Mouse (Mus musculus) adrenal gland, adult 8-10 months (tissue): ENCODE results near the gene Dnm1. TPM values are rescaled to one million over a fixed set of nuclear protein-coding genes. Genes with fewer than 3 reads are reported as not detected.
"Not testable (repeated sequence)": the region's sequence is repeated elsewhere in the genome, so short reads cannot be mapped to it uniquely, and the experiment has no call there.

Experiments
- DNase-seq: peaks from one replicate; pipeline ENCODE4 v3.0.0; 2022
- total RNA-seq, 4 experiments: library from RNA; stranded (reverse); gene quantifications; 2 replicates each; pipeline ENCODE4 v1.2.4; 2022

Dnm1 gene
- total RNA-seq, 4 experiments from 2014 or later: 23.2 to 50.0 (median 34.4) TPM

DNA sequence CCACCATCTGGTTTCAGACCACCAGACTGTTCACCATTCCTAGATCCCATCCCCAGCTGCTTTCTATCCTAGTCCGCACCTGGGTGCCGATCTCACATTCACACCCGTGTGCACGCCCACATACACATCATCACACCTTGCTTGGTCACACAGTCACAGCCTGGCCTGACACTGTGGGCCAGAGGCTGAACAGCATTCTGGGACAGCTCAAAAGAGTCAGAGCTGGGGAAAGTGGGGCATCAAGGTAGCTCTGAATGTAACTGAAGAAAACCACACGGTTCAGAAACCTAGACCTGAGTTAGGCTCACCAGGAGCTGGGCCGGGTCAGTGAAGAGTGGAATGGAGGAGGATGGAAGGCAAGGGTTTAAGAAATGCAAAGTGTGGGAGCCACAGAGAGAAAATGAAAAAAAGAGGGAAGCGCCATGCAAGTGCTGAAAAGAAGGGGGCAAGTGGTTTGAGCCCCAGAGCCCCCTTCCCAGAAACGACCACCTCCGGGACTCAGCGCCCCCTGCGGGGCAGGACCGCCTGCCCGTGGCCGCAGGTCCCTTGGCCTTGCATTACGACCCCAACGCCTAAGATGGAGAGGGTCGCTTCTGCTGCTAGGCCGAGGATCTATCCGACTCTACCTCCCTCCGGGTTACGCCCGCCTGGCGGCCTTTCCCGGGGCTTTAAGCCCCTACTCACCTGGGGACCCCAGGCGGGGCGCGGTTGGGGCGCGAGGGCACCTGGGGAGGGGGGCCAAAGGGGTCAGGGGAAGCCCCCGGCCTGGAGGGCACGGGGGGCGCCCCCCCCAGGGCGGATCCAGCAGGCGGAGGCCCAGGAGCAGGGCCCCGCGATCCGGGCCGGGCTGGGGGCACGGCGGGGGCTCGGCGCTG, 41.5 kb downstream of the Dnm1 start:
- DNase-seq: no peak

DNA sequence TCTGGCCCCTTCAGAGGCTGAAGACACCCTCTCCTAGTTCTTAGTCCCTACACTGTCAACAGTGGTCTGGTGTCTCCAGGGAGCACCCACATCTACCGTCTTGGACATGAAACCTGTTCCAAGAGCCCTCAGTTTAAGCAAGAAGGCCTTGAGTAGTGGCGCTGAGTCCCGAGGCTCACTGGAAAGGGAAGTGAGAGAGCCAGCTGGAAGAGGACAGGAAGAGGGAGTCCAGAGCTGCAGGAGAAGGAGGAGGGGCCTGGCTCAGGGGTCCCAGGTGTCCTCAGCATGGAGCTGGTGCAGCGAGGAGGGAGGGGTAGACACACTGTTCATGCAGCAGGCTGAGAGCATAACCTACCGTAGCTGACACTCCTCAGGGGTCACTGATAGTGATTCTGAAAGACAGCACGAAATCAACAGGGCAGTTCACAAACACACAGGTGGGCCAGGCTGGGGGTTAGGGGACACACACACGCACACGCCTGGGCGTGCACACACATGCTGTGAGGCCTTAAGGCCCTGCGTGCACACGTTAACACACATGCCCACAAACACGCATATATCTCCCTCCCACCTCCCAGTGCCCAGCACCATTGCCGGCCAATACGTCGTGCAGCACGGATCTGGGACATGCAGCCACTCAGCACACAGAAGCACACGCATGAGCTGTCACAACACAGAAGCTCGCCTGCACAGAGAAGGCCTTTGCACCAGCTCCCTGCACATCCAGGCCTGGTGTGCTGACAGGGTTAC, 42.9 kb downstream of the Dnm1 start:
- no peak for DNase-seq

DNA sequence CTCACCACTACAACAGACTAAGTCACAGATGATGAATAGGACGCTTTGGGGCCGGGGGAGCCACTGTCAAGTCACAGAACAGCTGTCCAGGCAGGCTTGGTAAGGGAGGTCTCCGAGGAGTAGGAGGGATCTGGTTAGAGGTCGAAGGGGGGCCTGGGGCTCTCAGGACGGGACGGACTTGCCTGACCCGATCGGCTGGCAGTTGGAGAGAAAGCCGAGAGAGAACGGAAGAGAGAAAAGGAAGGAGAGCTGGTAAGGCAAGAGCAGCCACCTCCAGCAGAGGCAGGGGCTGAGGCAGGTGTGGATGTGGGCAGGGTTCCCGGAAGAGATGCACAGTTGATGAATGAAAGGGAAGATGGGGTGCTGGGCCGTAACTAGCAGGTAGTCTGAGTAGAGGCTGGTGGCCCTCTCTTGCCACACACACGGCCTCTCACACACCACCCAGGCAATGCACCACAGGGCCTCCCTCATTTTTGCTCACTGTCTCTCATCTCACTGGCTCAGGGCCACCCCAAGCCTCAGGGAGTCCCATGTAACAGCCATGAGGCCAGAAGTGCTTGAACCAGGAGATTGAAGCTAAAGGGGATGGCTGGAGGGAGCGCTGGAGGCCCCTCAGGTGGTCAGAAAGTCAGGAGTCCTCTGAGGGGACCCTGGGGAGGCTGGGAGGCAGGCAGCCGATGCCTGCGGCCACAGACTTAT, 44.1 kb downstream of the Dnm1 start:
- no peak for DNase-seq

DNA sequence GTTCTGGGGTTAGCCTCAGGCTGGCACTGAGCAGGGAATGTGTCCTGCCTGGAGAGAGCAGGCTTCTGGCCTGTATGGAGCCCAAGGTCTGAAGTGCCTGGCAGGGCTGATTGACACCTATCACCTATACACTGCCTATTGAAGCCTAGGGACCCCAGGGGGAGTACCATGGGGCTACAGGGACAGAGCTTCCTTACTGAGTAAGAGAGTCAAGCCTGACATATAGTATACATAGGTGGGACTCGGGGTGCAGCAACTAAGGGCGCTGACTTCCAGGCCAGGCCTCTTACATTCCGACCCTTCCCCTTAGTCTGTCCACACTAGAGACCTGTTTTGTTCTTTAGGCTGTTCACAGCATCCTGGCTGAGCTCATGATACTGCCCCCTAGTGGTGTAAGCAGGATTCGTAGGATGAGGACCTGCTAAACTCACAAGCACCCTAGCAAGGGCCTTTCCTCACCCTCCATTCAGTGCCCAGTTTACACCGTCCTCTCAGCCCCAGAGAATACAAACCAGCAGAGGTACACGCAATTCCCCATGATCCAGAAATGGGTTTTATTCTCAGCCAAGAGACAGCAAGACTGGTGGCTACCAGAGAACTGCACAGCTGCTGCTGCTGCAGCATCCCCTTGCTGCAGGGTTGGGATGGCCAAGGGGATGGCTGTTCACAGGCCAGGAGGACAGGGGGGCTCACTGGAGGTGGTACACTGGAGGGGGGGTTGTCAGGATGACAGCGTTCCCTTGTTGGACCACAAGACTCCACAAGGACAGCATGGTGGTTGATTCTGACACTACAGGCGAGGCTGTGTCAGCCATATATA, 45.0 kb downstream of the Dnm1 start:
- DNase-seq: no peak

DNA sequence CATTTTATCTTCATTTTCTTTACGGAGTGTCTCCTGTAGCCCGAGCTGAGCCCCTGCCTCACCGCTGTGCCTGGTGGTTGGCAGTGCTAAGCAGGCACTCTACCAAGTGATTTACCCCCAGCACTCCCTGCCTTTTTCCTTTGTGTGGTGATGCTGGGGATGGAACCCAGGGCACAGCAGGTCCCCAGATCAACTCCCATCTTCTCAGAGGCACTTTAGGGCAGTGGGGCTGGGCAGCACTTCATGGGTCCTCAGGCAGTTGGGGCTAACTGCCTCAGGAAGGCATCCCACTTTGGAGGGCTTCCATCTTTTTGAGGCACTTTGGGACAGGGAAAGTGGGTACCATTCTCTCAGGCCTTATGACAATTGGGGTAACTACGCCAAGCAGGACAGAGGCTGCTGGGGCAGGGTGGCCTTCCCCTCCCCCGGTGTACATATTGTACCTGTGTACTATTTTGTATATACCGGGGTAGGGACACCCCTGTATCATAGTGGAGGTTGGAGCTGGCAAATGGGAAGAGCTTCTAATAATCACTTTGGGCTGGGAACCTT, 45.8 kb downstream of the Dnm1 start:
- no peak for DNase-seq

DNA sequence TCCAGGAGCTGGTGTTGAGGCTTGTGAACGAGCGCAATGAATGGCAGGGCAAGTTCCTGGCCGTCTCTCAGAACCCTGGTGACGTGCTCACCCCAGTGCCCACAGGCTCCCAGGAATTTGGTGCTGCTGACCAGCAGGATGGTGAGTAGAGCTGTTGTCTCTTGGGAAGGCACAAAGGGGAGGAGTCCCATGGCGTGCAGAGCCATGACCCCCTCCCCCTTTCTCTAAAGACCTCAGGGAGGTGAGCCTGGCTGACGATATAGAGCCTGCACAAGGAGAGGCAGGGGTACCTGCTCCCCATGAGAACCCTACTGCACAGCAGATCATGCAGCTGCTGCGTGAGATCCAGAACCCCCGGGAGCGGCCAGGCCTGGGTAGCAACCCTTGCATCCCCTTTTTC, 47.0 kb downstream of the Dnm1 start:
- no peak for DNase-seq

DNA sequence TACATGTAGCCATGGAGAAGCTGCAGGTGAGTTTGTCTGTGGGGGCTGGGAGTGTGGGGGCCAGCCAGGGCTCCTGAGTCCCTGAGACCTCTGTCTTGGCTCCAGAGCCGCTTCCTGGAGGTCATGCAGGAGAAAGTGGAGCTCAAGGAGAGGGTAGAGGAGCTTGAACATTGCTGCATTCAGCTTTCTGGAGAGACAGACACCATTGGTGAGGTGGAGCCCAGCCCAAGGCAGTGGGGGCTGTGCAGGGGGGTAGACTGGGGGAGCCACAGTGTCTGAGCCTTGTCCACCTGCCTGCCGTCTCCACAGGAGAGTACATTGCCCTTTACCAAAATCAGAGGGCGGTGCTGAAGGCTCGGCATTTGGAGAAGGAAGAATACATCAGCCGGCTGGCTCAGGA, 47.5 kb downstream of the Dnm1 start:
- no peak for DNase-seq

DNA sequence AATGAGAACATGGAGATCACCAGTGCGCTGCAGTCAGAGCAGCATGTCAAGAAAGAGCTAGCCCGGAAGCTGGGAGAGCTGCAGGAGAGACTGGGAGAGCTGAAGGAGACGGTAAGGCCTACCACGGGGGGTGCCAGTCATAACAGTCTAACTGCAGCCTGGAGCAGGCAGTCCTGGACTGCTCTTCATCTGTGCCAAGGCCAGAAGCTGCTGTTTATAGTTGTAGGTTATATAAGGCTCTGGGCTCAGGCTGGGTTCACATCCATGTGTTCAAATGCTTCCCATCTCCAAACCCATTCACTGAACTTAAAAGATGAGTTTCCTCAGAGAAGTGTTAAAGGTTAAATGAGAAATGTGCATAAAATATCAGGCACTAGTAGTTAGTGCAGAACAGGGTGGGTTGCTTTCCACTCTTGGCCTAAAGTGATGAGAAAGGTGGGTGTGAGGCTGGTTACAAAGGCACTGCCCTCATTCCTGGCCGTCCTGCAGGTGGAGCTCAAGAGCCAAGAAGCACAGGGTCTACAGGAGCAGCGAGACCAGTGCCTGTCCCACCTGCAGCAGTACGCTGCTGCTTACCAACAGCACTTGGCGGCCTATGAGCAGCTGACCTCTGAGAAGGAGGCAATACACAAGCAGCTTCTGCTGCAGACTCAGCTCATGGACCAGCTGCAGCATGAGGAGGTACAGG, 48.8 kb downstream of the Dnm1 start:
- no peak for DNase-seq

DNA sequence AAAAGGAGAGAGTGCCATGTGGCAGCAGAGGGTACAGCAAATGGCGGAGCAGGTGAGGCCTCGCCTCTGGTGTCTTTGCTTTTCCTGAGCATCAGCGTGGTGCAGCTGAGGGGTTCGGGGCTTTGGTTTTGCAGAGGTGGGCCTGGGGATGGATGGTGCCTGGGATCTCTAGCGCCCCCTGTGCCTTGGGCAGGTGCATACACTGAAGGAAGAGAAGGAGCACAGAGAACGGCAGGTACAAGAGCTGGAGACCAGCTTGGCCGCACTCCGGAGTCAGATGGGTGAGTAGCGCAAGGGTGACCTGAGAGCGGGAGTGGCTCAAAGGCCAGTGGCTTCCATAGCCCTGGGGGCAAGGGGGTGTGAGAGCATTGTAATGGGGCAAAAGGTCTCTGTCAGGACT, 50.2 kb downstream of the Dnm1 start:
- no peak for DNase-seq

DNA sequence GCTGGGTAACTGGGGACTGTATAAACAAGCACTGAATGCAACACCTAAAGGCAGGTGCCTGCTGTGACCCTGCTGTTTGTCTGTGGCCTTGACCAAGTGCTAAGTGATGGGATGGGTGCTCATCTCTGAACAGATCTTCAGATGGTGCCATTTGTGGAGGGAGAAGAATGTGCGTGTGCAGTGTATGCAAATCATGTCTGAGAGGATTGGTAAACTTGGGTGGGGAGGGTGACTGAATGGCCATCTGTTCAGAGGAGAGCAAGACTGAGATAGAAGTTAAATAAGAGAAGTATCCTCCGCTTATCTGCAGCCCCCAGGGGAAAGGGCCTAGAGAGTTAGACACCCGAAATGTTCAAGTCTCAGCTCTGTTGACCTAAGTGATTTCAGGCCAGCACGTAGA, 53.7 kb downstream of the Dnm1 start:
- no peak for DNase-seq

DNA sequence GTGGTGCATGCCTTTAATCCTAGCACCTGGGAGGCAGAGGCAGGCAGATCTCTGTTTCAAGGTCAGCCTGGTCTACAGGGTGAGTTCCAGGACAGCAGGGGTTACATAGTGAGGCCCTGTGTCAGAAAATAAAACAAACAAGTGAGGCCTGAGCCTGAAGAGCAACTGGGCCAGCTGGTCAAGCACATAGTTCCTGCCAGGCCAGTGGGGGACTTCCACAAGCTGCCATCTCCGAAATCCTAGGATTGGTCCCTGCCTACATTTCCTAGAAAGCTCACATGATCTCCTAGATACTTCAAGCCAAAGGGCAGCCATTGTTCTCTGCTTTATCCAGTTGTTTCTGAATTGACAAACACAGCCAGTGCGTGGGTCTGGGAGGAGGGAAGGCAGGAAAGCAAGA, 57.3 kb downstream of the Dnm1 start:
- not testable (repeated sequence) for DNase-seq

DNA sequence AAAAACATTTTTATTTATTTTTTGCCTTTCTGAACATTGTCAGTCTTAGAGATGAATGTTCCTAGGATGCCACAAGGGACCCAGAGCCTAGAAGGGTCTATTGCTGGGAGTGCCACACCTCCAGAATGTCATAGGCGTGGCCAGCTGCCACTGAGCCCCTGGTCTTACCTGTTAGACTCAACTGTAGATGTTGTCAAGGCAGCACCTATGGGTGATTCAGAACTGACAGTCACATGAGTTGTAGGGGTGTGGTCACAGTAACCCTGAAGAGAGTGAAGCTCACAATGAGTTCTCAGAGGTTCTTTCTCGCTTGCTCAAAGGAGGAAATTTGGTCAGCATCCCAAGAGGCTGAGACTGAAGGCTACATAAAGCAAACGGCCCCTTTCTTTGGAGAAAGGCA, 57.9 kb downstream of the Dnm1 start:
- no peak for DNase-seq

DNA sequence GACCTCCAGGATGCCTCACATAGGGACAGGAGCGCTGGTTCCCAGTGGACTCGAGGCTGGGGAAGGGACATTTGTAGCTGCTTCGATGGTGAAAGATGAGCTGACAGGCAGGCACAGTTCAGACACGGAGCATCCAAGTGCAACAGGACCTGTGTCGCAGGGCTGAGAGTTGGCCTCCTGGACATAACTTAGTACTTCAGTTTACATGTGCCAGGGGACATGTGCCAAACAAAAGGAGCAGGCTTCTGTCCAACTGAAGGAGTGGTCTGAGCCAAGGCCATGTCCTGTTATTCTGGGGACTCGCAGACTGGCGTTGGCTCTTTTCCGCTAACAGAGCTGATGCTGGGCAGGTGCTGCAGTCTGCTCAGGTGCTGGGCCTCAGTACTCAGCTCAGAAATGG, 58.8 kb downstream of the Dnm1 start:
- no peak for DNase-seq

DNA sequence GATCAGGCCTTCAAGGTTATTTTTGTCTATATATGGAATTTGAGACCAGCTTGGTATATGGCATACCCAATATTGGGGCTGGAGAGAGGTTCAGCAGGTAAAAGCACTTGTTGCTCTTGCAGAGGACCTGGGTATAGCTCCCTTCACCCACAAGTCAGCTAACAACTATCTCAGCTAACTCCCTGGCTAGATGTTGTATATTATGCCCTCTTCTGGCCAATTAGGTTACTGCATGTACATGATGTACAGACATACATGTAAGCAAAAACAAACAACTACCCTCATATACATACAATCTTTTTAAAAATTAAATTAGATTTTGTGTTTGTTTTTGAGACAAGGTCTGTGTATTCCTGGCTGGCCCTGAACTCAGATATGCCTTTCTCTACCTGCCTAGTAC, 63.6 kb downstream of the Dnm1 start:
- no peak for DNase-seq

DNA sequence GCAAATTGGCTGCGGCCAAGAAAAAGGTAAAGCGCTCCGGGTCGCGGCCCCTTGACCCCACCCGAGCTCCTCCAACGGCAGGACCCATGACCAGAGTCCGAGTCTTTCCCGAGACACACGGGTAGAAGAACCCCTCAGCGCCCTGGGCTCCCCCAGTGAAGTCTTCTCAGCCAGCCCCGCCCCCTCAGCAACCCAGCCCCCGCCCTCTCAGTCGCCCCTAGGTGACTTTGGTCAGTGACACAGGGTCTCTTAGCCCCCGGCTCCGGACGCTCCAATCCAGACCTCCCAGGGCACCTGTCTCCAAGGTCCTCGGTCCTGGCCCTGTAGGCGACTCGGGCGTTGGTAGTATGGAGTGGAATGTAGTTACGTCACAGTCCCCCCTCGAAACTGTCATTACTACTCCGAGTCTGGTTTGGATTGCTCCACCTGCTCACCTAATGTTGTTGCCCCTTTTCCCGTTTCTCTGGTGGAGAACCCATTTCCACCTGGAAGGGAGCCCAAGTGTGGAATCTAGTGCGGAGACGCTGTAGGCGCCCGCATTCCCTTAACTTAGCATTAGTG, 64.7 kb downstream of the Dnm1 start:
- no peak for DNase-seq

DNA sequence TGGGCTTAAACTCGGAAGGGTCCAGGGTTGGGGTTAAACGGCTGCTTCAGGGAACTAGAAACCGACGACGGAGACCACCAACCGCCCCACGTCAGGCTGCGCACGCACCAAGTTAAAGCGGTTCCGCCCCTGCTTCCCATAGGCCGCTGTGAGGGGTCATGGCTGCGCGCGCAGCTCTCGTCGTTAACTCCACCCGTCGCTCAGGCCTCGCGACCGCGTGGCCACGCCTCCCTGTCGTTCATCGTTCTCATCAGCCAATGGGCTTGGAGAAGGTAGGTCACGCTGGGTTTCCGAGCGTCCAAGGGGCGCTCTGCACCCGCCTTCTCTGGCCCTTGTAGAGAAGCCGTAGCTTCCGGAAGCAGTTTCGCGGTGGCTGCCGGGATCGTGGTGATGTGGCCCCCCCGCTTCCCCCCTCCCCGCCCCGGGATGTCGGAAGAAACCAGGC, 65.2 kb downstream of the Dnm1 start, which contains the start of gene Swi5:
Gene Swi5, minus strand, starts transcription at position 153 of the 445 bp plus-strand sequence.
- DNase-seq: peak; percentile 96

DNA sequence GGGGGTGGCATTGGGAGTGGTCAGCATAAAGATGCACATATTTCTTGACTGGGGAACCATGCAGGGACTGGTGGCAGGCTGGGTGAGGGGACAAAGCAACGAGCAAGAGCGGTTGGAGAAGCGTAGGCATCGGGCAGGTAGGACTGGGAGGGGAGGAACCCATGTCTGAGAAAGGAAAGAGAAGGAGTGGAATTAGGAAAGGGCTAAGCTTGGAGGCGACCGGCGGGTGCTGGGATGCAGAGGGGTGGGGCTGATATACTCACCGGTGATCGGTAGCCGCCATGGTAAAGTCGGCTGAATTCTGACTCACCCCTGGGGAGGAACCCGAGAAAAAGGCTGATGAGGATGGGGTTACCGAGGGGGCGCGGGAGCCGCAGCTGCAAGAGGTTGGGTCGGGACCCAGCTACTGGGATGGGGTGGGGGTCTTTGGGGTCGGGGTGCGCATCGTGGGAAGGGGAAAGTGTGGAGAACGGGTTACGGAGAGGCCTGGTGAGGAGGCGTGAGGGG, 65.8 kb downstream of the Dnm1 start, which contains the start of gene Golga2:
Gene Golga2, plus strand, starts transcription at position 51 of the 507 bp plus-strand sequence.
- DNase-seq: peak; percentile 35

DNA sequence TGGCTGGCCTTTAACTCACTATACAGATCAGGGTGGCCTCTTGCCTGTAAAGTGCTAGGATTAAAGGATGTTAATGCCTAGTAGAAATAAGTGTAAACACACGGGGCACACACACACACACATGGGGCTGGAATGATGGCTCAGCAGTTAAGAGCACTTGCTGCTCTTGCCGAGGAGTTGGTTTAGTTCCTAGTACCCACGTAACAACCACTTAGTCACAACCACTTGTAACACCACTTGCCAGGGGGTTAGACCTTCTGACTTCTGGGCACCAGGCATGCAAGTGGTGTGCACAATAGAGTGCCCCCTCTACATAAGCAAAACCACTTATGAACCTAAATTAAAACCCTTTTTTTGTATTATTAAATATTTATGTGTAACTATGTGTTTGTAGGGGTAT, 69.2 kb downstream of the Dnm1 start:
- DNase-seq: no peak

DNA sequence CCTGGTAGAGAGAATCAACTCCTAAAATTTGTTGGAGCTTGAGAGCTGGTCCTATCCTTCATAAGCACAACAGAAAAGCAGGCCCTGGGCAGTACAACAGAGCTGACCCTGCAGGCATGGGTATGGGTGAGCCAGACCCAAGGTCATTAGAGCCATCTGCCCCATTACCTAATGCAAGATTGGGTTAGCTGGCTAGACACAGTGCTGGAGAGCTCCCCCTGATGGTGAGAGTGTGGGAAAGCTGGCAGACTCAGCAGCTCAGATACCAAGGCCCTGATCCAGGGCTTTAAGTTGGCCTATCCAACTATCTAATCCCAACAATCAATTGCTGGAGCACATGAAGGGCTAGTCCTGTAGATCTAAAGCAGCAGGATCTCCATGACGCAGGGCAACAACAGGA, 70.4 kb downstream of the Dnm1 start:
- peak; percentile 77 for DNase-seq

DNA sequence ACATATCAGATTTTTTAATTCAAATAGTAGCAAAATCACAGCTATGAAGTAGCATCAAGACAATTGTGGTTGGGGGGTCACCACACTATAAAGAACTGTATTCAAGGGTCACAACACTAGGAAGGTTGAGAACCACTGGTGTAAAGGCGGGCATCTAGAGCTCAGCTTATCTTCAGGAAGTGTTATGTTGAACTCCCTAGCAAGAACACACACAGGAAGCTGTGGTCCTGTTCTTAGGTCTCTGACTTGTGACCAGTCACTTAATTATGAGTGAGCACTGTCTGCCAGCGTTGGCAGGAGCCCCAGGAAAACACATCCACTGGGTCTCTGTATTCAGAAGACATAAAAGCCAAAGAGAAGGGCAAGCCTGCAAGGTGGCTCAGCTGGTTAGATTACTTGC, 70.8 kb downstream of the Dnm1 start:
- no peak for DNase-seq

DNA sequence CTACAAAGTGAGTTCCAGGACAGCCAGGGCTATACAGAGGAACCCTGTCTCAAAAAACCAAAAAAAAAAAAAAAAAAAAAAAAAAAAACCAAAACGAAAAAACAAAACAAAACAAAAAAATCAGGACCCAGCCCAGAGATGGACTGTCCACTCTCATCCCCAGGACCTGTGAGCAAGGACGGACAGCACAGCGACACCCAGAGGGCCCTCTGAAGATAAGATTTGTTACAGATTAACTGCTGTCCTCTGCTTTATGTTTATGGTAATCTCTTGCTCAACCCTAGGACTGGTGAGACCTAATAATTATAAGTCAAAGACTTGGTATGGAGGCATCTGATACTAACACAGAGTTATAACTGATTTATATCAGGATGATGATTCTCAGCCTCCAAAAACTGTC, 77.3 kb downstream of the Dnm1 start:
- no peak for DNase-seq
